Mouse (Mus musculus) midbrain, embryonic 14.5 days (tissue): ENCODE results near the gene Ptpn21. TPM values are rescaled to one million over a fixed set of nuclear protein-coding genes. Genes with fewer than 3 reads are reported as not detected.

Experiments used
- polyA plus RNA-seq: library from polyadenylated mRNA; unstranded; fragments of >200 nt; fragmentation: Nextera tagmentation; extraction: Ambion mirVana; gene quantifications from 2 replicates; pipeline ENCODE4 v1.2.1, GENCODE M21; 2014

The Ptpn21 gene
- polyA plus RNA-seq, 1 experiment from 2014 or later: 5.4 TPM

Other genes starting within 250 kb of the Ptpn21 start
- 49.1 and 53.6 TPM in 2 replicates for gene Kcnk10, start 159.1 kb downstream of the Ptpn21 start, polyA plus RNA-seq
- 28.4 and 29.4 TPM in 2 replicates for gene Spata7, start 109.2 kb downstream of the Ptpn21 start, polyA plus RNA-seq
- 99.5 and 135 TPM in 2 replicates for gene Zc3h14, start 9.6 kb upstream of the Ptpn21 start, polyA plus RNA-seq
- gene Eml5, start 164.1 kb upstream of the Ptpn21 start, polyA plus RNA-seq: 20.7 and 22.9 TPM in 2 replicates
- gene Ttc8, start 183.2 kb upstream of the Ptpn21 start, polyA plus RNA-seq: 27.7 and 38.5 TPM in 2 replicates